Mouse (Mus musculus) MEL (cell line): ENCODE data around the gene Chmp1a. TPM values are rescaled to one million over a fixed set of nuclear protein-coding genes. Genes with fewer than 3 reads are reported as not detected.

ENCODE experiments used
- DNase-seq: peaks from one replicate; pipeline ENCODE4 v3.0.0; 2011; ENCODE audit warnings: low read depth, low spot score
- H3K27ac ChIP-seq: 2 replicates; pipeline ENCODE4 v1.5.1; 2012; ENCODE audit warnings: low read depth, mild to moderate bottlenecking, control low read depth, low read length, moderate library complexity; ENCODE audit not compliant: control insufficient read depth
- H3K27me3 ChIP-seq, 2 experiments: fragments of 150-350 bp in 1 of 2; sonication (generic) in 1 of 2; 2 replicates each; pipeline ENCODE4 v1.6.1; 2012; ENCODE audit warnings: low read length in 2 of 2, mild to moderate bottlenecking in 2 of 2, improper control_type of control experiment in 1 of 2, moderate library complexity in 1 of 2; ENCODE audit not compliant: insufficient read depth in 2 of 2, control insufficient read depth in 1 of 2
- H3K36me3 ChIP-seq, 2 experiments: 2 replicates each; pipeline ENCODE4 v1.6.1; 2012 to 2014; ENCODE audit warnings: low read length in 2 of 2, improper control_type of control experiment in 1 of 2, inconsistent platforms in 1 of 2, mild to moderate bottlenecking in 1 of 2; ENCODE audit not compliant: insufficient read depth in 2 of 2, control insufficient read depth in 1 of 2
- H3K4me1 ChIP-seq, 2 experiments: fragments of 150-350 bp in 1 of 2; sonication (generic) in 1 of 2; 2 replicates each; pipeline ENCODE4 v1.6.1; 2012; ENCODE audit warnings: low read length in 2 of 2, improper control_type of control experiment in 1 of 2, mild to moderate bottlenecking in 1 of 2; ENCODE audit not compliant: insufficient read depth in 2 of 2, control insufficient read depth in 1 of 2
- H3K4me3 ChIP-seq, 2 experiments: fragments of 150-350 bp in 1 of 2; sonication (generic) in 1 of 2; 2 replicates each; pipeline ENCODE4 v1.5.1; 2012; ENCODE audit warnings: low read depth in 2 of 2, low read length in 2 of 2, mild to moderate bottlenecking in 2 of 2, moderate library complexity in 2 of 2, control low read depth in 1 of 2, improper control_type of control experiment in 1 of 2; ENCODE audit not compliant: control insufficient read depth in 1 of 2, insufficient read depth in 1 of 2
- H3K79me2 ChIP-seq: 2 replicates; pipeline ENCODE4 v1.6.1; 2012; ENCODE audit warnings: mild to moderate bottlenecking, low read length, moderate library complexity; ENCODE audit not compliant: control insufficient read depth, poor library complexity, insufficient read depth
- H3K9ac ChIP-seq: 2 replicates; pipeline ENCODE4 v1.6.1; 2012; ENCODE audit warnings: low read depth, mild to moderate bottlenecking, control low read depth, low read length, moderate library complexity; ENCODE audit not compliant: control insufficient read depth, poor library complexity, severe bottlenecking
- H3K9me3 ChIP-seq: fragments of 150-350 bp; sonication (generic); replicated peaks from 2 replicates; pipeline ENCODE4 v1.6.1; 2012; ENCODE audit warnings: mild to moderate bottlenecking, low read length, improper control_type of control experiment, moderate library complexity; ENCODE audit not compliant: insufficient read depth
- BHLHE40 ChIP-seq: IDR thresholded peaks from 2 replicates; pipeline ENCODE4 v1.6.1; 2012; ENCODE audit warnings: low read depth, mild to moderate bottlenecking, inconsistent platforms, low read length, improper control_type of control experiment, borderline replicate concordance
- CHD1 ChIP-seq: IDR thresholded peaks from 2 replicates; pipeline ENCODE4 v1.6.1; 2012; ENCODE audit warnings: low read depth, mild to moderate bottlenecking, inconsistent platforms, low read length, improper control_type of control experiment
- CHD2 ChIP-seq: IDR thresholded peaks from 2 replicates; pipeline ENCODE4 v1.6.1; 2011; ENCODE audit warnings: low read length, improper control_type of control experiment
- CTCF ChIP-seq, 3 experiments: IDR thresholded peaks in 2 of 3; conservative IDR thresholded peaks in 1 of 3; 2 replicates each; pipeline ENCODE4 v1.5.1; 2011 to 2012; ENCODE audit warnings: low read length in 3 of 3, low read depth in 2 of 3, mild to moderate bottlenecking in 2 of 3, improper control_type of control experiment in 1 of 3, inconsistent platforms in 1 of 3, mixed read lengths in 1 of 3, moderate library complexity in 1 of 3; ENCODE audit not compliant: control insufficient read depth in 1 of 3, insufficient read depth in 1 of 3, poor library complexity in 1 of 3, severe bottlenecking in 1 of 3
- ELF1 ChIP-seq: IDR thresholded peaks from 2 replicates; pipeline ENCODE4 v1.6.1; 2014; ENCODE audit warnings: low read depth, mild to moderate bottlenecking, inconsistent platforms, low read length, improper control_type of control experiment, moderate library complexity
- EP300 ChIP-seq, 2 experiments: IDR thresholded peaks; 2 replicates each; pipeline ENCODE4 v1.6.1; 2011; ENCODE audit warnings: improper control_type of control experiment in 2 of 2, low read length in 2 of 2, low read depth in 1 of 2, mild to moderate bottlenecking in 1 of 2
- GABPA ChIP-seq: IDR thresholded peaks from 2 replicates; pipeline ENCODE4 v1.6.1; 2012; ENCODE audit warnings: low read depth, mild to moderate bottlenecking, inconsistent platforms, low read length, improper control_type of control experiment, moderate library complexity
- GATA1 ChIP-seq: IDR thresholded peaks from 2 replicates; pipeline ENCODE4 v1.6.1; 2011; ENCODE audit warnings: low read depth, low read length, improper control_type of control experiment
- HCFC1 ChIP-seq: IDR thresholded peaks from 2 replicates; pipeline ENCODE4 v1.6.1; 2012; ENCODE audit warnings: low read depth, mild to moderate bottlenecking, inconsistent platforms, low read length, improper control_type of control experiment, moderate library complexity
- JUND ChIP-seq: IDR thresholded peaks from 2 replicates; pipeline ENCODE4 v1.6.1; 2011; ENCODE audit warnings: low read depth, mild to moderate bottlenecking, improper control_type of control experiment, low read length
- KAT2A ChIP-seq: conservative IDR thresholded peaks from 2 replicates; pipeline ENCODE4 v1.6.1; 2012; ENCODE audit warnings: low read depth, low read length, improper control_type of control experiment, inconsistent platforms
- MAFK ChIP-seq: IDR thresholded peaks from 2 replicates; pipeline ENCODE4 v1.6.1; 2011; ENCODE audit warnings: low read depth, mild to moderate bottlenecking, low read length, improper control_type of control experiment, borderline replicate concordance
- MEF2A ChIP-seq: IDR thresholded peaks from 2 replicates; pipeline ENCODE4 v1.6.1; 2014; ENCODE audit warnings: low read depth, mild to moderate bottlenecking, inconsistent platforms, low read length, improper control_type of control experiment; ENCODE audit not compliant: poor library complexity, insufficient replicate concordance, severe bottlenecking; ENCODE audit errors: extremely low read depth
- MXI1 ChIP-seq: IDR thresholded peaks from 2 replicates; pipeline ENCODE4 v1.6.1; 2011; ENCODE audit warnings: mild to moderate bottlenecking, low read depth, low read length, improper control_type of control experiment
- MYB ChIP-seq: IDR thresholded peaks from 2 replicates; pipeline ENCODE4 v1.6.1; 2011; ENCODE audit warnings: mild to moderate bottlenecking, low read depth, low read length, improper control_type of control experiment
- MYC ChIP-seq: IDR thresholded peaks from 2 replicates; pipeline ENCODE4 v1.6.1; 2011; ENCODE audit warnings: low read depth, mild to moderate bottlenecking, low read length, improper control_type of control experiment, moderate library complexity
- POLR2A ChIP-seq, 2 experiments: IDR thresholded peaks; 2 replicates each; pipeline ENCODE4 v1.6.1; 2011 to 2012; ENCODE audit warnings: low read length in 2 of 2, mild to moderate bottlenecking in 2 of 2, control low read depth in 1 of 2, improper control_type of control experiment in 1 of 2, low read depth in 1 of 2, moderate library complexity in 1 of 2; ENCODE audit not compliant: control insufficient read depth in 1 of 2, insufficient read depth in 1 of 2, poor library complexity in 1 of 2
- POLR2AphosphoS2 ChIP-seq: IDR thresholded peaks from 2 replicates; pipeline ENCODE4 v1.6.1; 2011; ENCODE audit warnings: low read length, improper control_type of control experiment
- POLR2AphosphoS5 ChIP-seq: IDR thresholded peaks from 2 replicates; pipeline ENCODE4 v1.6.1; 2012; ENCODE audit warnings: low read depth, borderline replicate concordance, mild to moderate bottlenecking, inconsistent platforms, low read length, moderate library complexity, mixed read lengths
- RAD21 ChIP-seq: IDR thresholded peaks from 2 replicates; pipeline ENCODE4 v1.6.1; 2011; ENCODE audit warnings: mild to moderate bottlenecking, low read depth, low read length, improper control_type of control experiment
- SIN3A ChIP-seq: IDR thresholded peaks from 2 replicates; pipeline ENCODE4 v1.6.1; 2012; ENCODE audit warnings: low read length, improper control_type of control experiment, inconsistent platforms
- SMC3 ChIP-seq: IDR thresholded peaks from 2 replicates; pipeline ENCODE4 v1.6.1; 2011; ENCODE audit warnings: low read depth, low read length, improper control_type of control experiment
- TAL1 ChIP-seq: IDR thresholded peaks from 2 replicates; pipeline ENCODE4 v1.6.1; 2012; ENCODE audit warnings: mild to moderate bottlenecking, inconsistent platforms, low read length, moderate library complexity, mixed read lengths
- USF1 ChIP-seq: IDR thresholded peaks from 2 replicates; pipeline ENCODE4 v1.6.1; 2014; ENCODE audit warnings: low read depth, mild to moderate bottlenecking, inconsistent platforms, low read length, improper control_type of control experiment, moderate library complexity
- USF2 ChIP-seq, 2 experiments: IDR thresholded peaks; 2 replicates each; pipeline ENCODE4 v1.6.1; 2011 to 2012; ENCODE audit warnings: improper control_type of control experiment in 2 of 2, low read length in 2 of 2, borderline replicate concordance in 1 of 2, inconsistent platforms in 1 of 2, low read depth in 1 of 2, mild to moderate bottlenecking in 1 of 2; ENCODE audit not compliant: insufficient read depth in 1 of 2
- ZC3H11A ChIP-seq: IDR thresholded peaks from 2 replicates; pipeline ENCODE4 v1.6.1; 2012; ENCODE audit warnings: low read depth, mild to moderate bottlenecking, inconsistent platforms, low read length, improper control_type of control experiment
- ZMIZ1 ChIP-seq: IDR thresholded peaks from 2 replicates; pipeline ENCODE4 v1.6.1; 2012; ENCODE audit warnings: low read depth, mild to moderate bottlenecking, inconsistent platforms, low read length, improper control_type of control experiment, moderate library complexity
- ZNF384 ChIP-seq: IDR thresholded peaks from 2 replicates; pipeline ENCODE4 v1.6.1; 2012; ENCODE audit warnings: low read depth, mild to moderate bottlenecking, inconsistent platforms, low read length, improper control_type of control experiment
- polyA plus RNA-seq, 2 experiments: library from polyadenylated mRNA; stranded (reverse) in 1 of 2; unstranded in 1 of 2; fragments of >175 nt in 1 of 2; fragments of >200 nt in 1 of 2; gene quantifications; 2 replicates each; pipeline versions ENCODE4 v1.2.1 to v1.2.4; 2012; ENCODE audit warnings: low replicate concordance in 2 of 2, low read depth in 1 of 2; ENCODE audit not compliant: insufficient read length in 2 of 2, insufficient read depth in 1 of 2, missing spikeins in 1 of 2
- total RNA-seq: library from RNA; depleted of rRNA; stranded (reverse); fragments of 300-350 nt; gene quantifications from 2 replicates; pipeline ENCODE4 v1.2.3, GENCODE M21; 2012

The Chmp1a gene
- total and polyA plus RNA-seq, 3 experiments = 80.5 to 85.7 TPM; not detected in 1

DNA sequence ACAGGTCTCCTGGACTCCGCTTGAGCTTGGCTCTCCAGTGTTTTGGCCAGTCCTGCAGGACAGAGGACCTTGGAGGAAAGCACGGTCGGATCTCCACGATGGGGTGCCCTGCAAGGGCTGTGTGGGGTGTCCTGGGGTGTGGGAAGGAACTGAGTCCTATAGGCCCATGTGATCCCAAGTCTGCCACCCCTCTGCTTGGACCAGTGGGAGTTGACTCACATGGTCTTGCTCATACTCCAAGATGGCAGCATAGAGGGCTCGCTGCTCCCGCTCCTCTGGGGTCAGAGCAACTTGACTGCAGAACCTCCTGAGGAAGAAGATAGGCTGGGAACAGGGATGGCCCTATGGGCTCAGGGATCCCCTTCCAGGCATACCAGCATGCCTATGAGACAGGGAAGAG lies 35.2 kb upstream of the Chmp1a start:
- no peaks in the 10 kb centered on the region for H3K27me3 ChIP-seq
- peaks cover 0 to 5% of the 10 kb centered on the region in 2 experiments; a peak in 2 of 4 replicates for H3K36me3 ChIP-seq
- no peak overlapping the region for H3K9ac ChIP-seq
- H3K27ac ChIP-seq = no peak overlapping the region
- no peak for TF ChIP-seq MYC
- TF ChIP-seq MEF2A = no peak
- no peak for TF ChIP-seq USF2 (IDR thresholded peaks at IDR 0.05; ENCODE audit: borderline replicate concordance in 1 of 2, insufficient read depth in 1 of 2, low read depth in 1 of 2, low read length in 2 of 2)
- TF ChIP-seq CHD2 = no peak
- TF ChIP-seq JUND = no peak
- TF ChIP-seq MAFK = no peak
- no peak for TF ChIP-seq MYB
- no peak for TF ChIP-seq POLR2A (IDR thresholded peaks at IDR 0.05; ENCODE audit: control insufficient read depth in 1 of 2, insufficient read depth in 1 of 2, low read depth in 1 of 2, low read length in 2 of 2, poor library complexity in 1 of 2)
- TF ChIP-seq CTCF (IDR thresholded peaks at IDR 0.05 in 2 of 3, conservative IDR thresholded peaks at IDR 0.05 in 1 of 3; ENCODE audit: control insufficient read depth in 1 of 3, insufficient read depth in 1 of 3, low read depth in 2 of 3, low read length in 3 of 3, poor library complexity in 1 of 3, severe bottlenecking in 1 of 3) = no peak
- TF ChIP-seq TAL1 = no peak
- no peak for TF ChIP-seq POLR2AphosphoS5
- TF ChIP-seq ZMIZ1 = no peak
- TF ChIP-seq EP300 (IDR thresholded peaks at IDR 0.05; ENCODE audit: low read depth in 1 of 2, low read length in 2 of 2) = no peak
- no peak for TF ChIP-seq USF1
- no peak for TF ChIP-seq CHD1
- no peak for TF ChIP-seq RAD21
- TF ChIP-seq ZC3H11A = no peak
- H3K4me3 ChIP-seq = no peak overlapping the region
- DNase-seq = no peak
- peaks cover 0 to 12% of the 10 kb centered on the region in 2 experiments; a peak in 1 of 4 replicates for H3K4me1 ChIP-seq
- H3K9me3 ChIP-seq = no peaks in the 10 kb centered on the region
- no peaks in the 10 kb centered on the region for H3K79me2 ChIP-seq

DNA sequence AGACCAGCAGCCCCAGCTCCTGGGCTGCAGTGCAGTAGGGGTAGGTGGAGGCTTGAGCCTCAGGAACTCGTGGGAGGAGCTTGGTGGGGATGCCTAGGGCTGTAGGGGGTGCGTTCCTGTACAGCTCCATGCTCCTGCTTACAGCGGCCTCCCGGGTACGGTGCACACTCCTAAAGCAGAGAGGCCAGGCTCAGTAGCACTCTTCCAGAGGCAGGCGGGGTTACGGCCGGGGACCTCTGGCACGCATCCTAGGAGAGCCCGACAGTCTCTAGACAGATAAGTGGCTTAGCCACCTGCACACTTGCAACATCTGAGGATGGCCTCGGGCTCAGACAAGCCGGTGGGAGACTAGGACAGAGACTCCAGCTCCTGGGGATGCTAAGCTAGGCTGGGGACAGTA lies 33.0 kb upstream of the Chmp1a start:
- no peak for DNase-seq
- no peaks in the 10 kb centered on the region for H3K27me3 ChIP-seq
- H3K79me2 ChIP-seq = no peaks in the 10 kb centered on the region
- TF ChIP-seq SIN3A (no peak), SMC3 (no peak), CTCF (IDR thresholded peaks at IDR 0.05 in 2 of 3, conservative IDR thresholded peaks at IDR 0.05 in 1 of 3; ENCODE audit: control insufficient read depth in 1 of 3, insufficient read depth in 1 of 3, low read depth in 2 of 3, low read length in 3 of 3, poor library complexity in 1 of 3, severe bottlenecking in 1 of 3) (no peak), BHLHE40 (no peak), GATA1 (no peak), POLR2A (IDR thresholded peaks at IDR 0.05; ENCODE audit: control insufficient read depth in 1 of 2, insufficient read depth in 1 of 2, low read depth in 1 of 2, low read length in 2 of 2, poor library complexity in 1 of 2) (no peak), KAT2A (no peak), GABPA (no peak), JUND (no peak), HCFC1 (no peak), ZNF384 (no peak), MXI1 (no peak), MEF2A (no peak), MAFK (no peak), ELF1 (no peak), RAD21 (no peak), POLR2AphosphoS2 (no peak), POLR2AphosphoS5 (no peak)
- H3K9ac ChIP-seq = no peak overlapping the region
- no peak overlapping the region for H3K27ac ChIP-seq
- H3K4me1 ChIP-seq = peaks cover 0 to 10% of the 10 kb centered on the region in 2 experiments; a peak in 1 of 4 replicates
- H3K36me3 ChIP-seq = peaks cover 0 to 2% of the 10 kb centered on the region in 2 experiments; a peak in 1 of 4 replicates
- H3K4me3 ChIP-seq = no peak overlapping the region
- no peaks in the 10 kb centered on the region for H3K9me3 ChIP-seq
